Mouse (Mus musculus): Measurements from ENCODE around the gene Map2k3. TPM values are rescaled to one million over a fixed set of nuclear protein-coding genes. Genes with fewer than 3 reads are reported as not detected.
A peak's percentile ranks its signal among the peaks of the same experiment; 100 is the strongest.

Gene Map2k3
- polyA plus RNA-seq, 1 experiment from 2014 or later: 80.0 TPM

DNA sequence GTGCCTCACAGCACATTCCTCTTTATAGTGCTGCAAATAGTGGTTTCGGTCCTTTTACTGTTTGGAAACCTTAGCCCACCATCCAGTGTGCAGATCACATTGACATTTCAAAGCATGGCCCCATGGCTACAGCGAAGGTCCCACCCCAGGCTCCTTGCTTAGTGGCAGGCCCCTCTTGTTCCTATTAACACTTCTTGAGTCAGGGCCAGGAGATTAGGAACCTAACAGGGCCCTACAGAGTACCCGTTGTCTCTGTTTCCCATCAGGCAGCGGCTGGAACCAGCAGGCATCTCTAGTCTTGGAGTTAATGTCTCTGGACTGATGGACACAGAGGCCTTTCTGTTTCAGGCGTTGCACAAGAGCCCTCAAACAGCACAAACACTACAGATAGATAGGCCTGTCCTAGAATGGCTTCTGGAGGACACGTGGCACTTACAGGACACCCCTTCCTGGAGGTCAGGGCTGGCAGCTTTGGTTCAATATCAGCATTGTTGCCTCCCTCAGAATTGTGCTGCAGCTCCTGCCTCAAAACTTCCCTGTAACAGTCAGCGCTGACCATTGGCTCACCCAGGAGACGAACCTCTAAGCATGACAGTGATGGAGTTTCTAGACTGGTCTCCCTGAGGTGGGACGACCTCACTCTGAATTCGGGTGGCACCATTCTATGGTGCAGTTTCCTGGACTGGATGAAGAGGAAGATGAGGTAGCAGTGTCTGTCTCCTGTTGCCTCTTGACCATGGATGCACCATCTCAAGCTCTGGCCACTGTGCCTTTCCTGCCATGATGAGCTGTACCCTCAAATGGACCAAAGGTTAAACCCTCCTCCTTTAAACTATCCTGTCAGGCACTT lies 22.6 kb downstream of the Map2k3 start:
- Histone ChIP-seq H3K4me3 (ENCODE audit: low read depth, low read length) (no peak overlapping the region), H3K4me1 (ENCODE audit: control insufficient read depth, insufficient read depth, low read length) (no peaks in the 10 kb centered on the region), H3K9me3 (ENCODE audit: control insufficient read depth, low read depth, low read length) (no peaks in the 10 kb centered on the region), H3K27ac (ENCODE audit: low read length) (no peak overlapping the region), H3K4me2 (replicated peaks; ENCODE audit: low read depth, low read length) (no peak overlapping the region), H3K9ac (replicated peaks; ENCODE audit: low read depth, low read length) (no peak overlapping the region), H3K36me3 (ENCODE audit: control insufficient read depth, insufficient read depth, low read length) (peaks cover 21% of the 10 kb centered on the region), H3K27me3 (ENCODE audit: control insufficient read depth, insufficient read depth, low read length) (no peaks in the 10 kb centered on the region)
- WGBS: 77% methylated on average over 10 of the region's 10 CpGs
- ATAC-seq (ENCODE audit: insufficient number of reproducible peaks, insufficient read depth, low FRiP score, low read depth): 0 out of 2 replicates have a peak, but pooled peaks have one; percentile 24

GRCm38 (mm10) chr11:60955621-60956383 lies 24.0 kb downstream of the Map2k3 start:
- WGBS: 82% methylated on average over 9 of the region's 9 CpGs
- H3K9ac ChIP-seq (replicated peaks; ENCODE audit: low read depth, low read length): no peak overlapping the region

DNA sequence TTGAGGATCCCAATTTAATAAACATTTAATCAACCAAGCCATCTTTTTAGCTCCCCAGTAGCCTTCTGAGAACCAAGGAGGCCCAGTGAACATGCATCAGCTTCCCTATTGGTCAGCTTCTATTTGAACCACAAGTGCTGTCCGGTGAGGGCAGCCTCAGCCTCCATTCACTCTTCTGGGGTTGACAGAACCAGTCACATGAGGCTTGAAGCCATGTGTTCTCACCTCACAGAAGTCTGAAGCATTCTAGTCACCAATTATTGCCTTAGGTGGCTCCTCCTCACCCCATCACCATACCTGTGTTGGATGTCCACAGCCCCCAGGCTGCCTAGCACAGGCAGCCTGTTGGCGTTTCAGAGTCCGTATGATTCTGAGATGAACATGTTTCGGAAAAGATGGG lies 27.1 kb downstream of the Map2k3 start:
- Histone ChIP-seq H3K4me2 (replicated peaks; ENCODE audit: low read depth, low read length) (no peak overlapping the region), H3K9ac (replicated peaks; ENCODE audit: low read depth, low read length) (no peak overlapping the region), H3K27me3 (ENCODE audit: control insufficient read depth, insufficient read depth, low read length) (no peaks in the 10 kb centered on the region), H3K4me1 (ENCODE audit: control insufficient read depth, insufficient read depth, low read length) (no peaks in the 10 kb centered on the region), H3K9me3 (ENCODE audit: control insufficient read depth, low read depth, low read length) (no peaks in the 10 kb centered on the region), H3K36me3 (ENCODE audit: control insufficient read depth, insufficient read depth, low read length) (no peaks in the 10 kb centered on the region), H3K27ac (ENCODE audit: low read length) (no peak overlapping the region), H3K4me3 (ENCODE audit: low read depth, low read length) (no peak overlapping the region)
- no peak for ATAC-seq (ENCODE audit: insufficient number of reproducible peaks, insufficient read depth, low FRiP score, low read depth)
- WGBS: 90% methylated on average over 4 of the region's 4 CpGs

More at GRCm38 (mm10) chr11:60955621-60956383, 24.0 kb downstream of the Map2k3 start:
- Histone ChIP-seq H3K4me3 (ENCODE audit: low read depth, low read length) (no peak overlapping the region), H3K9me3 (ENCODE audit: control insufficient read depth, low read depth, low read length) (no peaks in the 10 kb centered on the region), H3K27ac (ENCODE audit: low read length) (no peak overlapping the region), H3K36me3 (ENCODE audit: control insufficient read depth, insufficient read depth, low read length) (peaks cover 17% of the 10 kb centered on the region), H3K4me1 (ENCODE audit: control insufficient read depth, insufficient read depth, low read length) (no peaks in the 10 kb centered on the region), H3K27me3 (ENCODE audit: control insufficient read depth, insufficient read depth, low read length) (no peaks in the 10 kb centered on the region), H3K4me2 (replicated peaks; ENCODE audit: low read depth, low read length) (no peak overlapping the region)
- ATAC-seq (ENCODE audit: insufficient number of reproducible peaks, insufficient read depth, low FRiP score, low read depth): no peak

DNA sequence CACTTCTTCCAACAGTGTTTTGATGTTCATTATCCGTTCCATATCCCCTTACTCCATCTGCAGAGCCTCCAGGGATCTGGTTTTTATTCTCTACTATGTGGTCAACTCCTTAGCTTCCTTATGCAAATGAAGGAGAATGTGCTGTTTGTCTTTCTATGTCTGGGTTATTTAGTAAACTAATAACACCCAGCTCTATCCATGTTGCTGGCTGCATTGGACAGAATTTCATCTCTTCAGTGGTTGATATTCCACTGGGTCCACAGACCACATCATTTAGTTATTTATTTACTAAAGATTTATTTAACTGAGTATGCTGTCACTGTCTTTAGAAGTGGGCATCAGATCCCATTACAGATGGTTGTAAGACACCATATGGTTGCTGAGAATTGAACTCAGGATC lies 29.3 kb downstream of the Map2k3 start:
- Histone ChIP-seq H3K4me3 (ENCODE audit: low read depth, low read length) (no peak overlapping the region), H3K36me3 (ENCODE audit: control insufficient read depth, insufficient read depth, low read length) (no peaks in the 10 kb centered on the region), H3K4me2 (replicated peaks; ENCODE audit: low read depth, low read length) (no peak overlapping the region), H3K27ac (ENCODE audit: low read length) (no peak overlapping the region), H3K9me3 (ENCODE audit: control insufficient read depth, low read depth, low read length) (no peaks in the 10 kb centered on the region), H3K27me3 (ENCODE audit: control insufficient read depth, insufficient read depth, low read length) (no peaks in the 10 kb centered on the region), H3K4me1 (ENCODE audit: control insufficient read depth, insufficient read depth, low read length) (no peaks in the 10 kb centered on the region), H3K9ac (replicated peaks; ENCODE audit: low read depth, low read length) (no peak overlapping the region)
- 67% methylated on average over 1 of the region's 1 CpGs for WGBS
- no peak for ATAC-seq (ENCODE audit: insufficient number of reproducible peaks, insufficient read depth, low FRiP score, low read depth)

DNA sequence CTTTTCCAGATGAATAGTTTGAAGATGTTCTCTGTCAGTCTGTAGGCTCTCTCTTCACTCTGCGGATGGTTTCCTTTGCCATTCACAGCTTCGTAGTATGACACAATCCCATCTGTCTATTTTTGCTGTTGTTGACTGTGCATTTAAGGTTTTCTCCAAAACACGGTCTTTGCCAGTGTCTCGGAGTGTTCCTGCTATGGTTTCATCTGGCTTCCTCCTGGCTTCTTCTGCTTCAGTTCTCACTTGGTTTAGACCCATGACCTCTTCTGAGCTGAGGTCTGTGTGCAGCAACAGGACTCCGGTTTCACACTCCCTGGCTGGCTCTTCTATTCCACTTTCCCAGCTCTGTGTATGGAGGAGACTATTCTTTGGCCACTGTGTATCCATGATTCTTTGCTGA lies 30.9 kb downstream of the Map2k3 start:
- H3K4me2 ChIP-seq (replicated peaks; ENCODE audit: low read depth, low read length): no peak overlapping the region
- WGBS: 83% methylated on average over 5 of the region's 5 CpGs
- no peak overlapping the region for H3K27ac ChIP-seq (ENCODE audit: low read length)
- H3K4me1 ChIP-seq (ENCODE audit: control insufficient read depth, insufficient read depth, low read length): no peaks in the 10 kb centered on the region
- ATAC-seq (ENCODE audit: insufficient number of reproducible peaks, insufficient read depth, low FRiP score, low read depth): no peak
- H3K9me3 ChIP-seq (ENCODE audit: control insufficient read depth, low read depth, low read length): no peaks in the 10 kb centered on the region
- H3K4me3 ChIP-seq (ENCODE audit: low read depth, low read length): no peak overlapping the region
- no peak overlapping the region for H3K9ac ChIP-seq (replicated peaks; ENCODE audit: low read depth, low read length)
- no peaks in the 10 kb centered on the region for H3K36me3 ChIP-seq (ENCODE audit: control insufficient read depth, insufficient read depth, low read length)
- H3K27me3 ChIP-seq (ENCODE audit: control insufficient read depth, insufficient read depth, low read length): no peaks in the 10 kb centered on the region

- no peaks in the 10 kb centered on the region for H3K9me3 ChIP-seq (ENCODE audit: control insufficient read depth, low read depth, low read length)
- H3K4me1 ChIP-seq (ENCODE audit: control insufficient read depth, insufficient read depth, low read length): no peaks in the 10 kb centered on the region
- WGBS: 52% methylated on average over 6 of the region's 6 CpGs
- H3K4me2 ChIP-seq (replicated peaks; ENCODE audit: low read depth, low read length): no peak overlapping the region
- no peaks in the 10 kb centered on the region for H3K27me3 ChIP-seq (ENCODE audit: control insufficient read depth, insufficient read depth, low read length)
- H3K36me3 ChIP-seq (ENCODE audit: control insufficient read depth, insufficient read depth, low read length): no peaks in the 10 kb centered on the region
- no peak for ATAC-seq (ENCODE audit: insufficient number of reproducible peaks, insufficient read depth, low FRiP score, low read depth)
- H3K9ac ChIP-seq (replicated peaks; ENCODE audit: low read depth, low read length): no peak overlapping the region
- peak overlapping the region; percentile 40; the same call in 1 of the 2 replicates for H3K27ac ChIP-seq (ENCODE audit: low read length)
- H3K4me3 ChIP-seq (ENCODE audit: low read depth, low read length): no peak overlapping the region
Measured at GRCm38 (mm10) chr11:60966974-60967373, 35.1 kb downstream of the Map2k3 start.

DNA sequence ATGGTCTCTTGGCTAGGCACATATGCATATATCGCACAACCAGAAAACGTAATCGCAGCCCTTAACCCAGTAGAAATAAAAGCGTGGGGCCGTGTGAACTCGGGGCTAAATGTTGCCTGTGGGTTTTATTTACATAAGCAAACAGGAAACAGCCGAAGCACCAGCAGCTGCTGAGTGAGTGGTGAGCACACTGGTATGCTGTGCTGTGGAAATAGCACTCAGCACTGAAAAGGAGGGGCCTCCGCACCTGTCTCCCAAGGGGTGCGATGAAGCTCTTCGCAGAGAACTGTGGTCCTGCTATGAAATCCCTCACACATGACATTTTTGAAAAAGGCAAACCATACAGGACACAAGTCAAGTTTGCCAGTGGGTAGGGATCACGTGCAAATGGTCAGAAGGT lies 43.3 kb downstream of the Map2k3 start:
- H3K27me3 ChIP-seq (ENCODE audit: control insufficient read depth, insufficient read depth, low read length): no peaks in the 10 kb centered on the region
- H3K27ac ChIP-seq (ENCODE audit: low read length): no peak overlapping the region
- H3K4me3 ChIP-seq (ENCODE audit: low read depth, low read length): no peak overlapping the region
- H3K4me2 ChIP-seq (replicated peaks; ENCODE audit: low read depth, low read length): no peak overlapping the region
- H3K9me3 ChIP-seq (ENCODE audit: control insufficient read depth, low read depth, low read length): no peaks in the 10 kb centered on the region
- no peak overlapping the region for H3K9ac ChIP-seq (replicated peaks; ENCODE audit: low read depth, low read length)
- no peak for ATAC-seq (ENCODE audit: insufficient number of reproducible peaks, insufficient read depth, low FRiP score, low read depth)
- WGBS: 72% methylated on average over 11 of the region's 11 CpGs
- H3K36me3 ChIP-seq (ENCODE audit: control insufficient read depth, insufficient read depth, low read length): no peaks in the 10 kb centered on the region
- H3K4me1 ChIP-seq (ENCODE audit: control insufficient read depth, insufficient read depth, low read length): no peaks in the 10 kb centered on the region

- H3K27me3 ChIP-seq (ENCODE audit: control insufficient read depth, insufficient read depth, low read length): no peaks in the 10 kb centered on the region
- no peak overlapping the region for H3K4me2 ChIP-seq (replicated peaks; ENCODE audit: low read depth, low read length)
- no peak overlapping the region for H3K4me3 ChIP-seq (ENCODE audit: low read depth, low read length)
- H3K9me3 ChIP-seq (ENCODE audit: control insufficient read depth, low read depth, low read length): no peaks in the 10 kb centered on the region
- no peak for ATAC-seq (ENCODE audit: insufficient number of reproducible peaks, insufficient read depth, low FRiP score, low read depth)
- 76% methylated on average over 2 of the region's 2 CpGs for WGBS
- no peak overlapping the region for H3K27ac ChIP-seq (ENCODE audit: low read length)
- H3K9ac ChIP-seq (replicated peaks; ENCODE audit: low read depth, low read length): no peak overlapping the region
- no peaks in the 10 kb centered on the region for H3K36me3 ChIP-seq (ENCODE audit: control insufficient read depth, insufficient read depth, low read length)
- H3K4me1 ChIP-seq (ENCODE audit: control insufficient read depth, insufficient read depth, low read length): no peaks in the 10 kb centered on the region
Measured at GRCm38 (mm10) chr11:60976234-60976633, 44.4 kb downstream of the Map2k3 start.
